Mouse (Mus musculus): ENCODE data around the gene 2310039H08Rik. TPM values are rescaled to one million over a fixed set of nuclear protein-coding genes. Genes with fewer than 3 reads are reported as not detected.
A peak's percentile ranks its signal among the peaks of the same experiment; 100 is the strongest.
"Not testable (repeated sequence)": the region's sequence is repeated elsewhere in the genome, so short reads cannot be mapped to it uniquely, and the experiment has no call there.

The 2310039H08Rik gene
- polyA plus RNA-seq, 1 experiment from 2014 or later: 117 TPM

DNA sequence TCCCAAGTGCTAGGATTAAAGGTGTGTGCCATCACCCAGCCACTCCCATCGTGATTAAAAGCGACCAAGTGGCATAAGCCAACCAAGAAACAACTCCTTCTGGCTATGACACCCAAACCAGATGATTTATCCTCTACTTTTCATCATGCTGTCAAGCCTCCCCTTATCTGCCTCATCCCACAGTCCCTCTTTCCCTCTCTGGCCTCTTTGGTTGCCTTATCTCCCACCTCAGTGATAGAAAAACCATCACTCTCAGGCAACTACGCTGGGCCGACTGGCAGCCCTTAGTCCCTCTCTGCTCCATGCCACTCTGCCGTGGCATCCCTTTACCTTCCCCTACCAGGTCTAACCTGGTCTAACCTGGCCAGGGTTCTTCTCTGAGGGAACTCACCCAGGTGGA lies 14.5 kb downstream of the 2310039H08Rik start:
- H3K9ac ChIP-seq (ENCODE audit: low read length): no peak overlapping the region
- H3K9me3 ChIP-seq (ENCODE audit: control insufficient read depth, low read length): no peaks in the 10 kb centered on the region
- ATAC-seq (ENCODE audit: low FRiP score, low TSS enrichment) (no peak), DNase-seq (ENCODE audit: low spot score) (no peak)
- no peak overlapping the region for H3K27ac ChIP-seq (replicated peaks)
- H3K4me3 ChIP-seq (ENCODE audit: low read depth, low read length): no peak overlapping the region
- no peaks in the 10 kb centered on the region for H3K36me3 ChIP-seq (ENCODE audit: control insufficient read depth, insufficient read depth, low read length)
- no peaks in the 10 kb centered on the region for H3K27me3 ChIP-seq (ENCODE audit: control insufficient read depth, insufficient read depth, low read length)
- WGBS: 88% methylated on average over 5 of the region's 5 CpGs
- TF ChIP-seq CTCF (IDR thresholded peaks at IDR 0.05; ENCODE audit: low read depth) (no peak), EP300 (optimal IDR thresholded peaks at IDR 0.05) (no peak)
- no peaks in the 10 kb centered on the region for H3K4me1 ChIP-seq (replicated peaks; ENCODE audit: control insufficient read depth, insufficient read depth)
- H3K4me2 ChIP-seq (replicated peaks; ENCODE audit: low read depth): no peak overlapping the region

DNA sequence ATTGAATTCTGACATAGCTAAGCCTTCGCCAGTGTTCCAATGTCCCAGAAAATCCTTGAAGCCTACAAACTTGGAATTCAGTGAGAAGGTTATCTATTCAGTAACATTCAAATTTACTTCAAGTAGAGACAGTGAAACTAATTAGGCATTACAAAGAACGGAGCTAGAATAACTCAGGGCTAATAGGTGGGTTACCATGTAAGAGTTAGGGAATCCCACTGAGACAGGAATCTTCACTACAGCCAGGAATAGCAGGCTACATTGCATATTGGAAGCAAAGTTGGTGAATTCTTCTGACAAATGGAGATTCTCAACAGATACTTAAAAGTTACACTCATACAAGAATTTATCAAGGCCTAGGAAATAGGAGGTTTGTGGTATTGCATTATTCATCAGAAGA lies 15.5 kb downstream of the 2310039H08Rik start:
- not testable (repeated sequence) for H3K36me3 ChIP-seq (ENCODE audit: control insufficient read depth, insufficient read depth, low read length); H3K9me3 ChIP-seq (ENCODE audit: control insufficient read depth, low read length); H3K27ac ChIP-seq (replicated peaks); ATAC-seq (ENCODE audit: low FRiP score, low TSS enrichment); H3K4me2 ChIP-seq (replicated peaks; ENCODE audit: low read depth); H3K4me1 ChIP-seq (replicated peaks; ENCODE audit: control insufficient read depth, insufficient read depth); H3K9ac ChIP-seq (ENCODE audit: low read length); H3K27me3 ChIP-seq (ENCODE audit: control insufficient read depth, insufficient read depth, low read length); DNase-seq (ENCODE audit: low spot score); H3K4me3 ChIP-seq (ENCODE audit: low read depth, low read length)
- whole genome bisulfite sequencing: 70% methylated on average over 2 of the region's 2 CpGs

DNA sequence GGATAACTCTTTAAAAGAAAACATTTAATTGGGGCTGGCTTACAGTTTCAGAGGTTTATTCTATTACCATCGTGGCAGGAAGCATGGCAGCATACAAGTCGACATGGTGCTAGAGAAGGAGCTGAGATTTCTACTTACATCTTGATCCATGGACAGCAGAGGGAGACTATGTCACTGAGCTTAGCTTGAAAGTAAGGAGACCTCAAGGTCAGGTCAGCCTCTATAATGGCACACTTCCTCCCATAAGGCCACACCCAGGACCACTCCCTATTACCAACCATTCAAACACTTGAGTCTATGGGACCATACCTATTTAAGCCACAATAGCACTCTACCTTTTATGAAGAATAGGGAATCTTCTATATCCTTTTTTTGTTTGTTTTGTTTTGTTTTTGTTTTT lies 20.5 kb downstream of the 2310039H08Rik start:
- Histone ChIP-seq H3K27ac (replicated peaks) (no peak overlapping the region), H3K4me1 (replicated peaks; ENCODE audit: control insufficient read depth, insufficient read depth) (no peaks in the 10 kb centered on the region), H3K36me3 (ENCODE audit: control insufficient read depth, insufficient read depth, low read length) (no peaks in the 10 kb centered on the region), H3K9ac (ENCODE audit: low read length) (no peak overlapping the region), H3K4me3 (ENCODE audit: low read depth, low read length) (no peak overlapping the region), H3K9me3 (ENCODE audit: control insufficient read depth, low read length) (no peaks in the 10 kb centered on the region), H3K27me3 (ENCODE audit: control insufficient read depth, insufficient read depth, low read length) (no peaks in the 10 kb centered on the region), H3K4me2 (replicated peaks; ENCODE audit: low read depth) (no peak overlapping the region)
- WGBS: 93% methylated on average over 2 of the region's 2 CpGs
- DNase-seq (ENCODE audit: low spot score) (no peak), ATAC-seq (ENCODE audit: low FRiP score, low TSS enrichment) (peak; percentile 53; the same call in 1 of the 2 replicates)
- TF ChIP-seq CTCF (IDR thresholded peaks at IDR 0.05; ENCODE audit: low read depth): no peak; the same call in 1 of the 2 replicates

- 85% methylated on average over 4 of the region's 4 CpGs for WGBS
- no peak for ATAC-seq (ENCODE audit: low FRiP score, low TSS enrichment)
- Histone ChIP-seq H3K36me3 (ENCODE audit: control insufficient read depth, insufficient read depth, low read length) (peaks cover 14% of the 10 kb centered on the region), H3K4me3 (ENCODE audit: low read depth, low read length) (no peak overlapping the region), H3K27me3 (ENCODE audit: control insufficient read depth, insufficient read depth, low read length) (no peaks in the 10 kb centered on the region), H3K9ac (ENCODE audit: low read length) (no peak overlapping the region), H3K4me2 (replicated peaks; ENCODE audit: low read depth) (no peak overlapping the region), H3K9me3 (ENCODE audit: control insufficient read depth, low read length) (no peaks in the 10 kb centered on the region), H3K27ac (replicated peaks) (no peak overlapping the region), H3K4me1 (replicated peaks; ENCODE audit: control insufficient read depth, insufficient read depth) (no peaks in the 10 kb centered on the region)
- no peak for DNase-seq (ENCODE audit: low spot score)
- TF ChIP-seq CTCF (IDR thresholded peaks at IDR 0.05; ENCODE audit: low read depth) (no peak), EP300 (optimal IDR thresholded peaks at IDR 0.05) (no peak)
These were observed 24.3 kb downstream of the 2310039H08Rik start for GRCm38 (mm10) chr17:46796743-46797142.

- H3K4me3 ChIP-seq (ENCODE audit: low read depth, low read length): no peak overlapping the region
- TF ChIP-seq EP300 (optimal IDR thresholded peaks at IDR 0.05): no peak
- TF ChIP-seq CTCF (IDR thresholded peaks at IDR 0.05; ENCODE audit: low read depth): no peak
- no peaks in the 10 kb centered on the region for H3K4me1 ChIP-seq (replicated peaks; ENCODE audit: control insufficient read depth, insufficient read depth)
- ATAC-seq (ENCODE audit: low FRiP score, low TSS enrichment): no peak
- H3K4me2 ChIP-seq (replicated peaks; ENCODE audit: low read depth): no peak overlapping the region
- no peak overlapping the region for H3K9ac ChIP-seq (ENCODE audit: low read length)
- no peaks in the 10 kb centered on the region for H3K27me3 ChIP-seq (ENCODE audit: control insufficient read depth, insufficient read depth, low read length)
- no peak for DNase-seq (ENCODE audit: low spot score)
- 37% methylated on average over 8 of the region's 8 CpGs for WGBS
- H3K27ac ChIP-seq (replicated peaks): no peak overlapping the region
- no peaks in the 10 kb centered on the region for H3K9me3 ChIP-seq (ENCODE audit: control insufficient read depth, low read length)
- H3K36me3 ChIP-seq (ENCODE audit: control insufficient read depth, insufficient read depth, low read length): peaks cover 19% of the 10 kb centered on the region
These were observed 25.0 kb downstream of the 2310039H08Rik start for GRCm38 (mm10) chr17:46797386-46797785.

- Histone ChIP-seq H3K36me3 (ENCODE audit: control insufficient read depth, insufficient read depth, low read length) (peaks cover 19% of the 10 kb centered on the region), H3K9me3 (ENCODE audit: control insufficient read depth, low read length) (no peaks in the 10 kb centered on the region), H3K9ac (ENCODE audit: low read length) (no peak overlapping the region), H3K4me2 (replicated peaks; ENCODE audit: low read depth) (no peak overlapping the region), H3K4me1 (replicated peaks; ENCODE audit: control insufficient read depth, insufficient read depth) (no peaks in the 10 kb centered on the region), H3K27ac (replicated peaks) (no peak overlapping the region), H3K4me3 (ENCODE audit: low read depth, low read length) (no peak overlapping the region), H3K27me3 (ENCODE audit: control insufficient read depth, insufficient read depth, low read length) (no peaks in the 10 kb centered on the region)
- WGBS: 62% methylated on average over 10 of the region's 10 CpGs
- ATAC-seq (ENCODE audit: low FRiP score, low TSS enrichment) (no peak), DNase-seq (ENCODE audit: low spot score) (no peak)
- TF ChIP-seq EP300 (optimal IDR thresholded peaks at IDR 0.05) (no peak), CTCF (IDR thresholded peaks at IDR 0.05; ENCODE audit: low read depth) (no peak)
These were observed 27.2 kb downstream of the 2310039H08Rik start for GRCm38 (mm10) chr17:46799680-46800079.
